Mouse (Mus musculus): ENCODE results near the gene Tmem80. TPM values are rescaled to one million over a fixed set of nuclear protein-coding genes. Genes with fewer than 3 reads are reported as not detected.

Tmem80 gene
- polyA plus RNA-seq, 2 experiments from 2014 or later: 28.5 to 52.5 TPM

DNA sequence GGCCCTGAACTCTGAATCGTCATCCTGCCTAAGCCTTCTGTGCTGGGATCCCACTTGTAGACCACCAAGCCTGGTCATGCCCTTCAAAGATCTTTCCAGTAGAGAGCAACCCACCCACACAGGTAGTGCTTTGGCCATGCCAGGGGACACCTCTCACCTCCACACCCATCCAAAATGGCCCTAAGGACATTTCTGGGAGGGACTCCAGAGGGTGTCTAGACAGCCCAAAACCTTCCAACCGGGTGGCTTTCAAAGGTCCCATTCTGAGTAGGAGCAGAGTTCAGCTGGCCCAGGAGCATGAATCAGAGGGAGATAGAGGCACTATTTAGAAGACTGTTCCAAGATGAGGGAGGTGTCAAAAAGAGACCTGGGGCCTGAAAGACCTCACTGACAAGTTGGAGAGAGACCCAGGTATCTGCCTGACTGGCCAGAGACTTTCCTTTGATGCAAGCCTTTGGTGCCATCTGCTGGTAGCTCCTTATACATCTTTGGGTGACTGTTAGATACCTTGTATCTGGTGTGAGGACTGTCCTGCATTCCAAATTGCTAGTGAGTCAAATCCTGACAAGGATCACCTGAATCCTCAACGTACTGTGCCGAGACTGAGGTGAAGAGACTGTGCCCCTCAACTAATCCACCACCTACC lies 35.7 kb downstream of the Tmem80 start:
- peak; percentile 82 for ATAC-seq

DNA sequence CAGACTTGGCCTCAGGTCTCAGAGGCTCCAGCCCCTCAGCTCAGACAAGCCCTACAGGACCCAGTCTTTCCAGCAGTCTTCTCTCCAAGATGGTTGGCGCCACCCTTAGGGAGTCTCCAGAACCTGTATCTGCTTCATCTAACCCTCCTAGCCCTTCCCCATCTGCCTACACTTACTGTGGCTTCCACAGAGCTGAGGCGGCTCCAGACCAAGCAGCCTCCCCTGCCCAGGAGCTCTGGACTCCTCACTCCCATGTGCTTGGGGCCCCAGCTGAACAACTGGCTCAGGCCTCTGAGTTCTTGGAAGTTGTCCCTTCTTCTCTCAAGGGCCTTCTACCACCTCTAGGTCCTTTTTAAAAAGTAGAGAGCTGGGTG lies 36.2 kb downstream of the Tmem80 start:
- ATAC-seq: no peak

GRCm38 (mm10) chr7:141364349-141365048 lies 37.0 kb downstream of the Tmem80 start:
- ATAC-seq: no peak

DNA sequence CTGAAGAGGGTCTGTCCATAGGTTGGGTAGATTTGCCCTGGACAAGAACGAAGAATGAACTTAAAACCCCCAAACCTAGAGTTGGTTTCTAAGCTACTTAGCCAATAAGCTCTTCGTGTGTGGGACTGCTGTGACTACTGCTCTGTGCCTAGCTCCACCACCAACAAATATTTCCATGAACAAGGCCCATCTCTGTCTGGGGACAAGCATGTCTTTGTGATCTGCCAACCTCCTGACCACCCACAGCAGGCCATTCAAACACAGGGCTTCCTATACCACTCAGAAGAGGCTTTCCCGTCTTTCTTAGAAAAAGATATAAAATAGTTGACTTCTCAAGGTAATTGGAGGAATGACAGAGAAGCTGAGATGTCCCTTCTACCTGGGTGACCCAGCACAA lies 37.5 kb downstream of the Tmem80 start:
- no peak for ATAC-seq

- no peak for ATAC-seq
These were observed 39.8 kb downstream of the Tmem80 start for GRCm38 (mm10) chr7:141367358-141367757.

DNA sequence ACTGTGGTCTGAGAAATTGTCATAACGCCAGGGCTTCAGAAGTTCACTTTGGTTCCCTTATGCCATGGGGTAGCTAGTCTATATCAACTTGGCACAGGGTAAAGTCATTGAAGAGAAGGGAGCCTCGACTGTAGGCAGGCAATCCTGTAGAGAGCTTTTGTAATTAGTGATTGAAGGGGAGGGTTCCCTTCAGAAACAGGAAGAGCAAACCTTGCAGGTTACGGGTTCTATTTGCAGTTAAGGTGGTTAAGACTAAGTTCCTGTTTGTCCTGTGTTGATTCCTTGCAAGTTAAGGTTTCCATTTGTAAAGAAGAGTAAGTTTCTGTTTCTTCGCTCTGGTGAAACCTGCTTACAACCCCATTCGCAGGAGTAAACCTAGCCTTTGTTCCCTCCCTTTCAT lies 42.4 kb downstream of the Tmem80 start:
- ATAC-seq: no peak

- ATAC-seq: no peak
These were observed 44.5 kb downstream of the Tmem80 start for GRCm38 (mm10) chr7:141371942-141372595.

DNA sequence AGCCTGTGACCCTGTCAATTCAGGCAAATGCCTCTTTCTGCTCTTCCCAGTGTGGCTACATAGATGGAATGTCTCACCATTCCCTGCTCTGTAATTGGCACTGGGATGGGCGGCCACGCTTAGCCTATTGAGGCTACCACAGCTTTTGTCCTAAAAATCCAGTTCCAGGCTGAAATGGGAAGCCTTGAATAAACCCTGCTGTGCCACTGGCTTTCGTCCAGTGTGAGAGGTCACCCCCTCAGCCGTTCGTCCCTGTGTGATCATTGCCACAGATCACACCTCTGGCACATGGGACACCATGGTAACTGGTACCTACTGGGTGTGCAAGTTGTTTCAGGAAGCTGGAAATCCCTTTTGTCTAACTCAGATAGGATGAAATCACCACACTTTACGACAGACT lies 46.1 kb downstream of the Tmem80 start:
- ATAC-seq: no peak

DNA sequence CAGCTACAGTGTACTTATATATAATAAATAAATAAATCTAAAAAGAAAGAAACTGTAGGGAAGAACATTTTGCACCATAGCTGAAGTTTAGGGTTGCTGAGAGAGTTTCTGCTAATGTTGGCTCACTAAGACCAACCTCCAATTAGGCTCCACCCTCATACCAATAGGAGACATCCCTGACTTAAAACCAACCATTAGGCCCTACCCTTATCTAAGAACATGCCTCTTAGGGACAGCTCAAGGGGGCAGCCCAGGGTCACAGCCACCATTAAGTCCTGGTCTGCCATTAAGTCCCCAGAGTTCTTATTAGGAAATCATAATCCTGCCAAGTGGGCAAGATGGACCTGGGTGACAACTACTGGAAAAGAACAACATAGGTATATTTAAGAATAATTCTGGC lies 46.9 kb downstream of the Tmem80 start:
- ATAC-seq: no peak

DNA sequence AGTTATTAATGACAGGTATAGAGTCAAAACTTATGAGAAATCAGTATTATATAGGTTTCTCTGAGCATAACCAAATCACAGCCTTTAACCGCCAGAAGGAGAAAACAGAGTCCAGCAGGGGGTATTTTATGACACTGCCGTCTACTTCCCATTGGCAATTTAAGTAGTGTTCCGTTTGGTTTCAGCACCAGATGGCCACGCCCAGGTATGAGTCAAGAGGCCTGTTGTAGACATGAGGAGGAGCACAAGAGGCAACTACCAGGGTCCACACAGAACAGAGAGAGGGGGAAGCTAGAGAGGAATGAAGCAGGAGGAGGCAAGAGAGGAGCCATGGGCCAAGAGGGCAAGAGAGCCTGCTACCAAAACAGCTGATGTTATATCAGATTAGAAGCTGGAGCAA lies 52.0 kb downstream of the Tmem80 start:
- no peak for ATAC-seq

GRCm38 (mm10) chr7:141381068-141381835 lies 53.7 kb downstream of the Tmem80 start:
- ATAC-seq: no peak

Other genes starting within 250 kb of the Tmem80 start
- 100 to 1,000 TPM; 293 to 427 TPM for gene Pkp3, start 249.5 kb upstream of the Tmem80 start, polyA plus RNA-seq (2017; shearing (Covaris generic))
- gene Sigirr, start 227.2 kb upstream of the Tmem80 start, polyA plus RNA-seq (2017; shearing (Covaris generic)): 100 to 1,000 TPM; 202 to 308 TPM
- gene Ano9, start 209.9 kb upstream of the Tmem80 start, polyA plus RNA-seq (2017; shearing (Covaris generic)): not detected
- gene Ptdss2, start 205.4 kb upstream of the Tmem80 start, polyA plus RNA-seq (2017; shearing (Covaris generic)): 10 to 100 TPM in 1 of 2 experiments, 1 to 10 TPM in 1; 6.7 to 10.1 TPM
- gene Rnh1, start 154.9 kb upstream of the Tmem80 start, polyA plus RNA-seq (2017; shearing (Covaris generic)): 100 to 1,000 TPM; 121 to 188 TPM
- gene Hras, start 133.7 kb upstream of the Tmem80 start, polyA plus RNA-seq (2017; shearing (Covaris generic)): 1 to 10 TPM; 3.8 to 4.3 TPM
- 1 to 10 TPM; 2.2 to 4.5 TPM for gene Lrrc56, start 133.6 kb upstream of the Tmem80 start, polyA plus RNA-seq (2017; shearing (Covaris generic))
- 1 to 10 TPM; 8.5 to 9.6 TPM for gene Lmntd2, start 113.7 kb upstream of the Tmem80 start, polyA plus RNA-seq (2017; shearing (Covaris generic))
- gene Rassf7, start 111.9 kb upstream of the Tmem80 start, polyA plus RNA-seq (2017; shearing (Covaris generic)): 10 to 100 TPM; 14.2 to 15.9 TPM
- gene Phrf1, start 99.0 kb upstream of the Tmem80 start, polyA plus RNA-seq (2017; shearing (Covaris generic)): 10 to 100 TPM; 45.3 to 54.8 TPM
- 100 to 1,000 TPM; 119 to 231 TPM for gene Irf7, start 61.3 kb upstream of the Tmem80 start, polyA plus RNA-seq (2017; shearing (Covaris generic))
- gene Cdhr5, start 51.0 kb upstream of the Tmem80 start, polyA plus RNA-seq (2017; shearing (Covaris generic)): not detected
- gene Sct, start 48.6 kb upstream of the Tmem80 start, polyA plus RNA-seq (2017; shearing (Covaris generic)): not detected
- gene Drd4, start 35.7 kb upstream of the Tmem80 start, polyA plus RNA-seq (2017; shearing (Covaris generic)): not detected
- gene Deaf1, start within 50 bp of the Tmem80 start, polyA plus RNA-seq (2017; shearing (Covaris generic)): 10 to 100 TPM; 24.5 to 29.1 TPM
- not detected for gene Eps8l2, start 11.1 kb downstream of the Tmem80 start, polyA plus RNA-seq (2017; shearing (Covaris generic))
- gene Taldo1, start 64.5 kb downstream of the Tmem80 start, polyA plus RNA-seq (2017; shearing (Covaris generic)): 100 to 1,000 TPM; 309 to 337 TPM
- 100 to 1,000 TPM; 106 to 109 TPM for gene Gatd1, start 86.4 kb downstream of the Tmem80 start, polyA plus RNA-seq (2017; shearing (Covaris generic))
- gene Cend1, start 101.8 kb downstream of the Tmem80 start, polyA plus RNA-seq (2017; shearing (Covaris generic)): not detected
- 10 to 100 TPM; 41.4 to 60.0 TPM for gene Slc25a22, start 110.2 kb downstream of the Tmem80 start, polyA plus RNA-seq (2017; shearing (Covaris generic))
- 10 to 100 TPM in 1 of 2 experiments, 1 to 10 TPM in 1; 7.1 to 22.1 TPM for gene Pidd1, start 116.3 kb downstream of the Tmem80 start, polyA plus RNA-seq (2017; shearing (Covaris generic))
- gene Rplp2, start 119.6 kb downstream of the Tmem80 start, polyA plus RNA-seq (2017; shearing (Covaris generic)): 1,000 to 10,000 TPM; 2,718 to 3,399 TPM
- 10 to 100 TPM; 66.1 to 92.2 TPM for gene Pnpla2, start 127.5 kb downstream of the Tmem80 start, polyA plus RNA-seq (2017; shearing (Covaris generic))
- gene Cracr2b, start 133.4 kb downstream of the Tmem80 start, polyA plus RNA-seq (2017; shearing (Covaris generic)): not detected
- gene Cd151, start 139.7 kb downstream of the Tmem80 start, polyA plus RNA-seq (2017; shearing (Covaris generic)): 10 to 100 TPM in 1 of 2 experiments, 1 to 10 TPM in 1; 7.8 to 12.0 TPM
- 10 to 100 TPM; 19.4 to 20.8 TPM for gene Polr2l, start 147.4 kb downstream of the Tmem80 start, polyA plus RNA-seq (2017; shearing (Covaris generic))
- 1 to 10 TPM; 1.3 to 1.5 TPM for gene Tspan4, start 147.5 kb downstream of the Tmem80 start, polyA plus RNA-seq (2017; shearing (Covaris generic))
- gene Chid1, start 212.1 kb downstream of the Tmem80 start, polyA plus RNA-seq (2017; shearing (Covaris generic)): 10 to 100 TPM; 21.9 to 23.4 TPM
- gene Ap2a2, start 234.4 kb downstream of the Tmem80 start, polyA plus RNA-seq (2017; shearing (Covaris generic)): 10 to 100 TPM; 16.6 to 17.1 TPM